Mouse (Mus musculus) heart, embryonic 16.5 days (tissue): Measurements from ENCODE around the gene Slc9a9. TPM values are rescaled to one million over a fixed set of nuclear protein-coding genes. Genes with fewer than 3 reads are reported as not detected.

ENCODE experiments used
- ATAC-seq: fragments of 200-750 bp; cut with Nextera tagmentation; replicated peaks from 2 replicates; pipeline ENCODE4 v1.8.0; 2017; ENCODE audit warnings: moderate number of reproducible peaks; ENCODE audit not compliant: insufficient read depth, low FRiP score; ENCODE audit errors: extremely low read depth
- H3K27ac ChIP-seq: fragments of 300-500 bp; sonication (generic); 2 replicates; pipeline ENCODE4 v1.5.1; 2014; ENCODE audit warnings: mild to moderate bottlenecking, low read length, control low read depth, moderate library complexity
- H3K27me3 ChIP-seq: fragments of 300-500 bp; sonication (generic); 2 replicates; pipeline ENCODE4 v1.6.1; 2014; ENCODE audit warnings: low read length, mixed read lengths; ENCODE audit not compliant: control insufficient read depth, insufficient read depth
- H3K36me3 ChIP-seq: fragments of 300-500 bp; sonication (generic); 2 replicates; pipeline ENCODE4 v1.6.1; 2014; ENCODE audit not compliant: control insufficient read depth, insufficient read depth
- H3K4me1 ChIP-seq: fragments of 300-500 bp; sonication (generic); 2 replicates; pipeline ENCODE4 v1.6.1; 2014; ENCODE audit warnings: low read length, mixed read lengths; ENCODE audit not compliant: control insufficient read depth, insufficient read depth
- H3K4me2 ChIP-seq: fragments of 300-500 bp; sonication (generic); 2 replicates; pipeline ENCODE4 v1.6.1; 2014; ENCODE audit warnings: low read depth, mild to moderate bottlenecking, control low read depth, low read length
- H3K4me3 ChIP-seq: fragments of 300-500 bp; sonication (generic); 2 replicates; pipeline ENCODE4 v1.5.1; 2014; ENCODE audit warnings: mild to moderate bottlenecking, control low read depth, low read length
- H3K9ac ChIP-seq: fragments of 300-500 bp; sonication (generic); 2 replicates; pipeline ENCODE4 v1.6.1; 2014; ENCODE audit warnings: low read length, control low read depth
- H3K9me3 ChIP-seq: fragments of 300-500 bp; sonication (generic); replicated peaks from 2 replicates; pipeline ENCODE4 v1.6.1; 2016; ENCODE audit warnings: low read length; ENCODE audit not compliant: control insufficient read depth
- WGBS: fragments of 180-500 bp; shearing (Covaris S2); extraction: QIAGEN DNeasy Blood & Tissue Kit; methylation state at CpG from one replicate; pipeline ENCODE4 v1.1.7; 2014; 5-methylcytosine and 5-hydroxymethylcytosine counted together
- polyA plus RNA-seq: library from polyadenylated mRNA; unstranded; fragments of >200 nt; fragmentation: Nextera tagmentation; extraction: Ambion mirVana; gene quantifications from 2 replicates; pipeline ENCODE4 v1.2.1, GENCODE M21; 2015

The Slc9a9 gene
- polyA plus RNA-seq, 1 experiment from 2014 or later = 6.3 TPM

- H3K27ac ChIP-seq = no peak overlapping the region
- no peak overlapping the region for H3K4me3 ChIP-seq
- no peaks in the 10 kb centered on the region for H3K9me3 ChIP-seq
- H3K4me1 ChIP-seq = no peaks in the 10 kb centered on the region
- WGBS = 92% methylated on average over 1 of the region's 1 CpGs
- no peak for ATAC-seq
- no peak overlapping the region for H3K4me2 ChIP-seq
- no peak overlapping the region for H3K9ac ChIP-seq
- no peaks in the 10 kb centered on the region for H3K27me3 ChIP-seq
- no peaks in the 10 kb centered on the region for H3K36me3 ChIP-seq
Observed at GRCm38 (mm10) chr9:94674704-94675103, 5.0 kb downstream of the Slc9a9 start.

- no peaks in the 10 kb centered on the region for H3K4me1 ChIP-seq
- WGBS = 66% methylated on average over 3 of the region's 3 CpGs
- no peaks in the 10 kb centered on the region for H3K27me3 ChIP-seq
- ATAC-seq = no peak
- H3K9me3 ChIP-seq = no peaks in the 10 kb centered on the region
- H3K36me3 ChIP-seq = no peaks in the 10 kb centered on the region
- no peak overlapping the region for H3K27ac ChIP-seq
- no peak overlapping the region for H3K9ac ChIP-seq
- H3K4me2 ChIP-seq = no peak overlapping the region
- no peak overlapping the region for H3K4me3 ChIP-seq
Observed at GRCm38 (mm10) chr9:94678021-94678655, 8.4 kb downstream of the Slc9a9 start.

GRCm38 (mm10) chr9:94680468-94681094, 10.9 kb downstream of the Slc9a9 start:
- H3K27me3 ChIP-seq = no peaks in the 10 kb centered on the region
- no peak overlapping the region for H3K4me3 ChIP-seq
- WGBS = 70% methylated on average over 18 of the region's 18 CpGs
- H3K27ac ChIP-seq = no peak overlapping the region
- ATAC-seq = no peak
- H3K4me2 ChIP-seq = no peak overlapping the region
- H3K9ac ChIP-seq = no peak overlapping the region
- no peaks in the 10 kb centered on the region for H3K9me3 ChIP-seq
- no peaks in the 10 kb centered on the region for H3K4me1 ChIP-seq
- no peaks in the 10 kb centered on the region for H3K36me3 ChIP-seq

- Histone ChIP-seq H3K9ac (no peak overlapping the region), H3K27ac (no peak overlapping the region), H3K9me3 (no peaks in the 10 kb centered on the region), H3K4me3 (no peak overlapping the region), H3K27me3 (no peaks in the 10 kb centered on the region), H3K4me2 (no peak overlapping the region), H3K36me3 (no peaks in the 10 kb centered on the region), H3K4me1 (no peaks in the 10 kb centered on the region)
- 74% methylated on average over 8 of the region's 8 CpGs for WGBS
- ATAC-seq = 0 out of 2 replicates have a peak, but pooled peaks have one; percentile 18
Observed at GRCm38 (mm10) chr9:94681095-94681487, 11.4 kb downstream of the Slc9a9 start.

- Histone ChIP-seq H3K27me3 (no peaks in the 10 kb centered on the region), H3K4me3 (no peak overlapping the region), H3K4me2 (no peak overlapping the region), H3K36me3 (no peaks in the 10 kb centered on the region), H3K9me3 (no peaks in the 10 kb centered on the region), H3K9ac (no peak overlapping the region), H3K27ac (no peak overlapping the region), H3K4me1 (no peaks in the 10 kb centered on the region)
- no peak for ATAC-seq
- WGBS = 66% methylated on average over 2 of the region's 2 CpGs
Observed at GRCm38 (mm10) chr9:94682260-94682659, 12.6 kb downstream of the Slc9a9 start.

GRCm38 (mm10) chr9:94685640-94686039, 15.9 kb downstream of the Slc9a9 start:
- H3K9me3 ChIP-seq = no peaks in the 10 kb centered on the region
- no peaks in the 10 kb centered on the region for H3K4me1 ChIP-seq
- no peak for ATAC-seq
- no peak overlapping the region for H3K4me2 ChIP-seq
- no peak overlapping the region for H3K9ac ChIP-seq
- H3K27ac ChIP-seq = no peak overlapping the region
- H3K4me3 ChIP-seq = no peak overlapping the region
- H3K27me3 ChIP-seq = no peaks in the 10 kb centered on the region
- H3K36me3 ChIP-seq = no peaks in the 10 kb centered on the region
- WGBS = 65% methylated on average over 1 of the region's 1 CpGs

- Histone ChIP-seq H3K36me3 (no peaks in the 10 kb centered on the region), H3K4me3 (no peak overlapping the region), H3K9me3 (no peaks in the 10 kb centered on the region), H3K9ac (no peak overlapping the region), H3K27ac (no peak overlapping the region), H3K4me1 (peaks cover 5% of the 10 kb centered on the region; the same call in 1 of the 2 replicates), H3K27me3 (no peaks in the 10 kb centered on the region), H3K4me2 (no peak overlapping the region)
- WGBS = 87% methylated on average over 2 of the region's 2 CpGs
- no peak for ATAC-seq
Observed at GRCm38 (mm10) chr9:94686380-94686779, 16.7 kb downstream of the Slc9a9 start.

GRCm38 (mm10) chr9:94687203-94687859, 17.6 kb downstream of the Slc9a9 start:
- Histone ChIP-seq H3K9me3 (no peaks in the 10 kb centered on the region), H3K4me1 (peaks cover 12% of the 10 kb centered on the region), H3K36me3 (no peaks in the 10 kb centered on the region), H3K4me2 (no peak overlapping the region), H3K9ac (no peak overlapping the region), H3K27me3 (no peaks in the 10 kb centered on the region), H3K27ac (no peak overlapping the region), H3K4me3 (no peak overlapping the region)
- ATAC-seq = no peak
- WGBS = 83% methylated on average over 1 of the region's 1 CpGs
